Mouse (Mus musculus) liver, embryonic 14.5 days (tissue): ENCODE results near the gene Fancd2os. TPM values are rescaled to one million over a fixed set of nuclear protein-coding genes. Genes with fewer than 3 reads are reported as not detected.

Source experiments
- ATAC-seq: fragments of 200-750 bp; cut with Nextera tagmentation; 2 replicates; pipeline ENCODE4 v1.8.0; 2017; ENCODE audit warnings: moderate number of reproducible peaks, mild to moderate bottlenecking, moderate library complexity; ENCODE audit not compliant: insufficient read depth
- DNase-seq, 3 experiments: peaks; one replicate each; pipeline ENCODE4 v3.0.0-alpha.2; 2012 to 2013; ENCODE audit warnings: low read depth in 3 of 3, low spot score in 3 of 3
- H3K27ac ChIP-seq: fragments of 300-500 bp; sonication (generic); 2 replicates; pipeline ENCODE4 v1.5.1; 2014; ENCODE audit warnings: moderate library complexity, mild to moderate bottlenecking, control low read depth, inconsistent platforms
- H3K27me3 ChIP-seq: fragments of 300-500 bp; sonication (generic); 2 replicates; pipeline ENCODE4 v1.6.1; 2014; ENCODE audit warnings: mild to moderate bottlenecking, low read length, moderate library complexity; ENCODE audit not compliant: control insufficient read depth, insufficient read depth
- H3K36me3 ChIP-seq: fragments of 300-500 bp; sonication (generic); replicated peaks from 2 replicates; pipeline ENCODE4 v1.6.1; 2014; ENCODE audit warnings: low read depth; ENCODE audit not compliant: control insufficient read depth, insufficient read depth
- H3K4me1 ChIP-seq, 2 experiments: fragments of 200-500 bp in 1 of 2; fragments of 300-500 bp in 1 of 2; sonication (generic) in 1 of 2; replicated peaks; 2 replicates each; pipeline ENCODE4 v1.6.1; 2012 to 2014; ENCODE audit warnings: antibody characterized with exemption in 1 of 2, inconsistent platforms in 1 of 2, low read length in 1 of 2; ENCODE audit not compliant: control insufficient read depth in 2 of 2, insufficient read depth in 2 of 2
- H3K4me2 ChIP-seq: fragments of 300-500 bp; sonication (generic); 2 replicates; pipeline ENCODE4 v1.6.1; 2014; ENCODE audit warnings: low read depth, mild to moderate bottlenecking, control low read depth, moderate library complexity
- H3K4me3 ChIP-seq, 2 experiments: fragments of 200-500 bp in 1 of 2; fragments of 300-500 bp in 1 of 2; sonication (generic) in 1 of 2; 2 replicates each; pipeline ENCODE4 v1.5.1; 2012 to 2014; ENCODE audit warnings: low read depth in 2 of 2, low read length in 2 of 2, mild to moderate bottlenecking in 2 of 2, control low read depth in 1 of 2, inconsistent platforms in 1 of 2, moderate library complexity in 1 of 2; ENCODE audit not compliant: insufficient read depth in 1 of 2
- H3K9ac ChIP-seq: fragments of 300-500 bp; sonication (generic); replicated peaks from 2 replicates; pipeline ENCODE4 v1.6.1; 2014; ENCODE audit warnings: mild to moderate bottlenecking, control low read depth, moderate library complexity
- H3K9me3 ChIP-seq: fragments of 300-500 bp; sonication (generic); 2 replicates; pipeline ENCODE4 v1.6.1; 2016; ENCODE audit warnings: low read length, mixed read lengths; ENCODE audit not compliant: control insufficient read depth
- CTCF ChIP-seq: IDR thresholded peaks from 2 replicates; pipeline ENCODE4 v1.5.1; 2016; ENCODE audit warnings: antibody characterized with exemption, low read depth, control low read depth
- EP300 ChIP-seq: IDR thresholded peaks from 2 replicates; pipeline ENCODE4 v1.6.1; 2016; ENCODE audit warnings: antibody characterized with exemption, low read depth
- WGBS: fragments of 180-500 bp; shearing (Covaris S2); extraction: QIAGEN DNeasy Blood & Tissue Kit; methylation state at CpG from one replicate; pipeline ENCODE4 v1.1.7; 2014; ENCODE audit not compliant: insufficient replicate concordance; 5-methylcytosine and 5-hydroxymethylcytosine counted together
- polyA plus RNA-seq, 2 experiments: library from polyadenylated mRNA; depleted of rRNA in 1 of 2; stranded (reverse) in 1 of 2; unstranded in 1 of 2; fragments of >200 nt; fragmentation: Nextera tagmentation in 1 of 2; extraction: Ambion mirVana in 1 of 2; gene quantifications; 2 replicates each; pipeline versions ENCODE4 v1.2.1 to v1.2.3; 2012 to 2014

Fancd2os gene
- polyA plus RNA-seq, 2 experiments = 0.04 to 0.14 TPM

- DNase-seq (no peak), ATAC-seq (no peak)
- Histone ChIP-seq H3K4me1 (peaks cover 0 to 4% of the 10 kb centered on the region in 2 experiments; a peak in 1 of 4 replicates), H3K9ac (no peak overlapping the region), H3K9me3 (no peaks in the 10 kb centered on the region), H3K27ac (no peak overlapping the region), H3K27me3 (no peaks in the 10 kb centered on the region), H3K36me3 (peaks cover 28% of the 10 kb centered on the region), H3K4me3 (no peak overlapping the region), H3K4me2 (no peak overlapping the region)
- TF ChIP-seq EP300 (no peak), CTCF (no peak)
- WGBS = 85% methylated on average over 4 of the region's 4 CpGs
These were observed 15.0 kb upstream of the Fancd2os start for GRCm38 (mm10) chr6:113615489-113615888.

GRCm38 (mm10) chr6:113614997-113615396 is 14.5 kb upstream of the Fancd2os start:
- Histone ChIP-seq H3K9ac (no peak overlapping the region), H3K36me3 (peaks cover 30% of the 10 kb centered on the region), H3K4me1 (peaks cover 0 to 4% of the 10 kb centered on the region in 2 experiments; a peak in 1 of 4 replicates), H3K4me3 (no peak overlapping the region), H3K4me2 (no peak overlapping the region), H3K9me3 (no peaks in the 10 kb centered on the region), H3K27me3 (no peaks in the 10 kb centered on the region), H3K27ac (no peak overlapping the region)
- TF ChIP-seq CTCF (no peak), EP300 (no peak)
- 87% methylated on average over 8 of the region's 8 CpGs for WGBS
- no peak for DNase-seq
- no peak for ATAC-seq

- peaks cover 0 to 4% of the 10 kb centered on the region in 2 experiments; a peak in 1 of 4 replicates for H3K4me1 ChIP-seq
- no peak overlapping the region for H3K9ac ChIP-seq
- 87% methylated on average over 7 of the region's 7 CpGs for WGBS
- no peak overlapping the region for H3K4me3 ChIP-seq
- no peaks in the 10 kb centered on the region for H3K9me3 ChIP-seq
- H3K27ac ChIP-seq = no peak overlapping the region
- ATAC-seq (no peak), DNase-seq (no peak)
- H3K36me3 ChIP-seq = peaks cover 30% of the 10 kb centered on the region
- TF ChIP-seq CTCF = no peak
- H3K4me2 ChIP-seq = no peak overlapping the region
- H3K27me3 ChIP-seq = no peaks in the 10 kb centered on the region
These were observed 13.6 kb upstream of the Fancd2os start for GRCm38 (mm10) chr6:113614152-113614551.

- Histone ChIP-seq H3K4me2 (no peak overlapping the region), H3K4me3 (no peak overlapping the region), H3K36me3 (peaks cover 28% of the 10 kb centered on the region), H3K9me3 (no peaks in the 10 kb centered on the region), H3K9ac (no peak overlapping the region), H3K27ac (no peak overlapping the region), H3K4me1 (no peaks in the 10 kb centered on the region), H3K27me3 (no peaks in the 10 kb centered on the region)
- ATAC-seq (no peak), DNase-seq (no peak)
- 77% methylated on average over 8 of the region's 8 CpGs for WGBS
- TF ChIP-seq CTCF = no peak
- TF ChIP-seq EP300 = no peak
These were observed 11.9 kb upstream of the Fancd2os start for GRCm38 (mm10) chr6:113612258-113612969.

GRCm38 (mm10) chr6:113609293-113609692 is 8.8 kb upstream of the Fancd2os start:
- no peak overlapping the region for H3K4me2 ChIP-seq
- no peak overlapping the region for H3K9ac ChIP-seq
- H3K36me3 ChIP-seq = peaks cover 9% of the 10 kb centered on the region
- TF ChIP-seq EP300 (no peak), CTCF (no peak)
- no peak overlapping the region for H3K27ac ChIP-seq
- no peaks in the 10 kb centered on the region for H3K27me3 ChIP-seq
- WGBS = 88% methylated on average over 7 of the region's 7 CpGs
- ATAC-seq (no peak), DNase-seq (no peak)
- no peaks in the 10 kb centered on the region for H3K9me3 ChIP-seq
- peaks cover 8 to 9% of the 10 kb centered on the region in 2 experiments for H3K4me1 ChIP-seq
- no peak overlapping the region for H3K4me3 ChIP-seq
